Mouse (Mus musculus) lung, postnatal 0 days (tissue): ENCODE measurements around the gene Ensa. TPM values are rescaled to one million over a fixed set of nuclear protein-coding genes. Genes with fewer than 3 reads are reported as not detected.
"Not testable (repeated sequence)": the region's sequence is repeated elsewhere in the genome, so short reads cannot be mapped to it uniquely, and the experiment has no call there.

Source experiments
- ATAC-seq: fragments of 200-750 bp; cut with Nextera tagmentation; 2 replicates; pipeline ENCODE4 v1.8.0; 2017; ENCODE audit warnings: moderate library complexity
- DNase-seq: peaks from one replicate; pipeline ENCODE4 v3.0.0-alpha.2; 2016; ENCODE audit warnings: low spot score
- H3K27ac ChIP-seq: fragments of 300-500 bp; sonication (generic); 2 replicates; pipeline ENCODE4 v1.5.1; 2014; ENCODE audit warnings: antibody characterized with exemption, mild to moderate bottlenecking, low read length, mixed read lengths
- H3K27me3 ChIP-seq: fragments of 300-500 bp; sonication (generic); replicated peaks from 2 replicates; pipeline ENCODE4 v1.6.1; 2014; ENCODE audit warnings: low read length, mixed read lengths; ENCODE audit not compliant: insufficient read depth
- H3K36me3 ChIP-seq: fragments of 300-500 bp; sonication (generic); 2 replicates; pipeline ENCODE4 v1.6.1; 2014; ENCODE audit warnings: low read length, mixed read lengths; ENCODE audit not compliant: insufficient read depth
- H3K4me1 ChIP-seq: fragments of 300-500 bp; sonication (generic); 2 replicates; pipeline ENCODE4 v1.6.1; 2014; ENCODE audit warnings: antibody characterized with exemption, low read depth, low read length, mixed read lengths; ENCODE audit not compliant: insufficient read depth
- H3K4me2 ChIP-seq: fragments of 300-500 bp; sonication (generic); replicated peaks from 2 replicates; pipeline ENCODE4 v1.6.1; 2014; ENCODE audit warnings: low read depth, mild to moderate bottlenecking, low read length, moderate library complexity, mixed read lengths
- H3K4me3 ChIP-seq: fragments of 300-500 bp; sonication (generic); 2 replicates; pipeline ENCODE4 v1.5.1; 2014; ENCODE audit warnings: low read depth, low read length
- H3K9ac ChIP-seq: fragments of 300-500 bp; sonication (generic); replicated peaks from 2 replicates; pipeline ENCODE4 v1.6.1; 2014; ENCODE audit warnings: low read depth, mild to moderate bottlenecking
- H3K9me3 ChIP-seq: fragments of 300-500 bp; sonication (generic); 2 replicates; pipeline ENCODE4 v1.6.1; 2016; ENCODE audit warnings: low read length, mixed read lengths
- CTCF ChIP-seq: IDR thresholded peaks from 2 replicates; pipeline ENCODE4 v1.5.1; 2016; ENCODE audit warnings: antibody characterized with exemption, mild to moderate bottlenecking
- EP300 ChIP-seq: IDR thresholded peaks from 2 replicates; pipeline ENCODE4 v1.6.1; 2016; ENCODE audit warnings: antibody characterized with exemption, mild to moderate bottlenecking, control low read depth
- WGBS: fragments of 180-500 bp; shearing (Covaris S2); extraction: QIAGEN DNeasy Blood & Tissue Kit; methylation state at CpG from one replicate; pipeline ENCODE4 v1.1.7; 2014; 5-methylcytosine and 5-hydroxymethylcytosine counted together
- polyA plus RNA-seq: library from polyadenylated mRNA; unstranded; fragments of >200 nt; fragmentation: Nextera tagmentation; extraction: Ambion mirVana; gene quantifications from 2 replicates; pipeline ENCODE4 v1.2.1, GENCODE M21; 2015

Ensa gene
- polyA plus RNA-seq, 1 experiment from 2014 or later = 52.0 TPM

DNA sequence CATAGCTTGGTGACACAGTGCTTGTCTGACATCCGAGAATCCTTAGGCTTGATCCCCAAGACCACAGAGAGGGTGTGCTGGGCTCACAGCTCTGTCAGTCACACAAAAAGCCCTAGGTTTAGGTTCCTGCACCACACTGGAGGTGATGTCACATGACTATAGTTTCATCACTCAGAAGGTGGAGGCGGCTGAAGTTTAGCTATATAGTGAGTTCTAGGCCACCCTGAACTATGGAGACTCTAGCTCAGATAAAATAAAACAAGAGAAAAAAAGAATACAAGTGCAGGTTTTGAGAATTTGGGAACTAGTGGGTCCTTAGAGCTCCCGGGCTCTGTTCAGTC, 26.2 kb downstream of the Ensa start:
- H3K27me3 ChIP-seq = no peaks in the 10 kb centered on the region

GRCm38 (mm10) chr3:95651391-95652203, 26.8 kb downstream of the Ensa start:
- Histone ChIP-seq H3K4me3 (no peak overlapping the region), H3K27me3 (no peaks in the 10 kb centered on the region), H3K4me2 (no peak overlapping the region), H3K9me3 (no peaks in the 10 kb centered on the region), H3K36me3 (no peaks in the 10 kb centered on the region), H3K9ac (no peak overlapping the region), H3K4me1 (peaks cover 21% of the 10 kb centered on the region), H3K27ac (peak overlapping the region; percentile 95)
- no peak for DNase-seq
- WGBS = 77% methylated on average over 16 of the region's 16 CpGs
- ATAC-seq = no peak
- TF ChIP-seq EP300 (no peak), CTCF (no peak)

More for the DNA sequence above, 26.2 kb downstream of the Ensa start:
- DNase-seq (no peak), ATAC-seq (no peak)
- H3K4me3 ChIP-seq = no peak overlapping the region
- no peak overlapping the region for H3K4me2 ChIP-seq
- peak overlapping the region; percentile 95 for H3K27ac ChIP-seq
- TF ChIP-seq EP300 (no peak), CTCF (no peak)
- no peaks in the 10 kb centered on the region for H3K36me3 ChIP-seq
- H3K4me1 ChIP-seq = peaks cover 21% of the 10 kb centered on the region
- 74% methylated on average over 3 of the region's 3 CpGs for WGBS
- H3K9me3 ChIP-seq = no peaks in the 10 kb centered on the region
- H3K9ac ChIP-seq = no peak overlapping the region

DNA sequence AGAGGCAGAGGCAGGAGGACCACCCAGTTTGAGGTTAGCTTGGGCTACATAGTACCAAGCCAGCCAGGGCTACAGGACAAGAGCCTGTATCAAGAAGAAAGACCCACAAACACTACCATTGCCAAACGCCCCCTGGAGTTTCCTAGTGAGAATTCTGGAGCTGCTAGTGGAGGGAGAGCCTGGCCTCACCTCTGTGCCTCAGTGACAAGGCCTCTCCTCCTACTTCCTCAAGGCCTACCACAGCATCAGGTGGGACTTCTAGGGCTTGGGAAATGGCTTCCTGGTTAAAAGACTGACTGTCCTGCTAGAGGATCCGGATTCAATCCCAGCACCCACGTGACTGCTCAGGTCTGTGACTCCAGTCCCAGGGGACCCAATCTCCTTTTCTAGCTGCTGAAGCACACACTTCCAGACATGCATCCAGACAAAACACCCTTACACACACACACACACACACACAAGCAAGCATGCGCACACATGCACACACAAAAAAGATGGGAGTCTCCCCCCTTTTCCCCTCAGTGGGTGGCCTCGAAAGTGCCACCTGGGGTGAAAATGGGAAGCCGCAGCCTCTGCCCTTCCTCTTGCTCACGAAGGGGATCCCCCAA, 27.5 kb downstream of the Ensa start:
- Histone ChIP-seq H3K4me2 (no peak overlapping the region), H3K9ac (no peak overlapping the region), H3K4me3 (no peak overlapping the region), H3K27ac (peak overlapping the region; percentile 87), H3K36me3 (no peaks in the 10 kb centered on the region), H3K27me3 (no peaks in the 10 kb centered on the region), H3K9me3 (no peaks in the 10 kb centered on the region), H3K4me1 (peaks cover 21% of the 10 kb centered on the region)
- WGBS = 59% methylated on average over 7 of the region's 7 CpGs
- DNase-seq = peak; percentile 54
- ATAC-seq = no peak
- TF ChIP-seq EP300 (no peak), CTCF (peak; percentile 35; the same call in 1 of the 2 replicates)

GRCm38 (mm10) chr3:95652871-95653270, 28.1 kb downstream of the Ensa start:
- Histone ChIP-seq H3K36me3 (no peaks in the 10 kb centered on the region), H3K4me1 (peaks cover 21% of the 10 kb centered on the region), H3K9me3 (no peaks in the 10 kb centered on the region), H3K9ac (no peak overlapping the region), H3K4me2 (no peak overlapping the region), H3K27me3 (no peaks in the 10 kb centered on the region), H3K4me3 (no peak overlapping the region), H3K27ac (peak overlapping the region; percentile 87)
- 0 out of 2 replicates have a peak, but pooled peaks have one; percentile 13 for ATAC-seq
- TF ChIP-seq EP300 = no peak
- 26% methylated on average over 6 of the region's 6 CpGs for WGBS
- peak; percentile 45 for DNase-seq

DNA sequence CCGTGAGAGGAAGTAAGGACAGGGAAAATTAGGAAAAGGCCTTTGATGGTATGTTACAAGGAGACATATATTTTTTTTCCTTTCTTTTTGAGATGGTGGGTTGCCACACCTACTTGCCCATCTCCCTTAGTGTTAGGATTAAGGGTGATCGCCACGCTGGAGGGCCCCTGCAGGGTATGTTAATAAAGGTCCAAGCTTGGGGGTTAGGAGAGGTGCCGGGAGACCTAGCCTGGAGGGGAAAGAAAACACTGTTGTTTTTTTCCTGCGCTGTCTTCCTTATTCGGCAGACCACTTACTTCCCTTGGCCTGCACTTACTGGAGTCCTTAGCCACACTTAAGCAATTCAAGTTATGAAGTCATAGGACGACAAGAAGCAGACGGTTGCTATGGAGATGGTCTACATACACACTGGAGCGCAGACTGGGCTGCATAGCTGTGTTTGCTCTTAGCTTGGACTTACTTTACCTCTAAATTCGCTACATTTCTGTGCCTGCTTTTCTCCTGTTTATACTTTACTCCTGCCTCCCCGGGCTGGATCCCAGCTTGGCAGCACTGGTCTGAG, 28.8 kb downstream of the Ensa start:
- DNase-seq = peak; percentile 99
- no peaks in the 10 kb centered on the region for H3K27me3 ChIP-seq
- WGBS = 15% methylated on average over 11 of the region's 11 CpGs
- H3K27ac ChIP-seq = peak overlapping the region; percentile 87
- peak overlapping the region; percentile 29; the same call in 1 of the 2 replicates for H3K9ac ChIP-seq
- no peaks in the 10 kb centered on the region for H3K9me3 ChIP-seq
- H3K36me3 ChIP-seq = no peaks in the 10 kb centered on the region
- H3K4me2 ChIP-seq = peak overlapping the region; percentile 23; the same call in 1 of the 2 replicates
- peak; percentile 80 for ATAC-seq
- no peak overlapping the region for H3K4me3 ChIP-seq
- TF ChIP-seq CTCF (no peak), EP300 (peak; percentile 82; the same call in 1 of the 2 replicates)
- peaks cover 21% of the 10 kb centered on the region for H3K4me1 ChIP-seq

DNA sequence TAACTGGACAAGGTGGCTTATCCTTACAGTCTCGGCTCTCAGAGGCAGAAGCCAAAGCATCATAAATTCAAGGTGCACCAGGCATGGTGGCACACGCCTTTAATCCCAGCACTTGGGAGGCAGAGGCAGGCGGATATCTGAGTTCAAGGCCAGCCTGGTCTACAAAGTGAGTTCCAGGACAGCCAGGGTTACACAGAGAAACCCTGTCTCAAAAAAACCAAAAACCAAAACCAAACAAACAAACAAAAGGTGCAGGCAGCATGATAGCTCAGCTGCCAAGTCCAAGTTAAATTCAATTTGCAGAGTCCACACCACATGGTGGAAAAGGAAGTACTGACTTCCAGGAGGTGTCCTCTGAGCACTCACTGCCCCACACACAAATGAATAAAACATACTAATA, 29.6 kb downstream of the Ensa start:
- ATAC-seq, H3K4me2 ChIP-seq, H3K4me3 ChIP-seq, H3K27me3 ChIP-seq, H3K9me3 ChIP-seq, H3K36me3 ChIP-seq, H3K9ac ChIP-seq, DNase-seq: not testable (repeated sequence)
- WGBS = 93% methylated on average over 3 of the region's 3 CpGs
- peak overlapping the region; percentile 87 for H3K27ac ChIP-seq
- H3K4me1 ChIP-seq = peaks cover 21% of the 10 kb centered on the region
